Mouse (Mus musculus): ENCODE data around the gene Rftn1. TPM values are rescaled to one million over a fixed set of nuclear protein-coding genes. Genes with fewer than 3 reads are reported as not detected.

The Rftn1 gene
- polyA plus RNA-seq, 1 experiment from 2014 or later, result 9.7 TPM

DNA sequence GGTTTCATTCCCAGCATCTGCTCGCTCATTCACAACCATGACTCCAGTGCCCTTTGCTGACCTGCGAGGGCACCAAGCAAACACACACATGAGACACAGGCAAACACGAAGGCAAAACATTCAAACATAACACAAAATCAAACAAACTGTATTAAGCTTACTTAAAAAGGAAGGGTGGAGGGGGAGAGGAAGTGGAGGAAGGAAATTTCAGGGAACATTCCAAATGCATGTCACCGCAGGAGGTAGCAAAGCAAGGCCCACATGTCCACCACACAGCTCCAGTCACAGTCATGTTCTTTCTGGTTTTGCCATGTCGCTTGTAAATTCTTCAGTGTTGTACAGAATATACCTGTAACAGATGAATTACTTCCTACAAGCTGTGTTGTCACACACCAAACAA lies 207.0 kb downstream of the Rftn1 start:
- H3K9ac ChIP-seq (ENCODE audit: low read length), result no peak overlapping the region
- no peaks in the 10 kb centered on the region for H3K4me1 ChIP-seq (replicated peaks; ENCODE audit: control insufficient read depth, insufficient read depth, low read length)
- H3K27ac ChIP-seq (ENCODE audit: low read depth), result no peak overlapping the region
- H3K4me2 ChIP-seq (ENCODE audit: low read length), result no peak overlapping the region
- DNase-seq (ENCODE audit: low spot score) (no peak), ATAC-seq (replicated peaks; ENCODE audit: low FRiP score, low TSS enrichment, low read depth) (no peak)
- no peak overlapping the region for H3K4me3 ChIP-seq (ENCODE audit: low read depth, low read length)
- H3K27me3 ChIP-seq (replicated peaks; ENCODE audit: control insufficient read depth, insufficient read depth, low read length), result no peaks in the 10 kb centered on the region
- H3K36me3 ChIP-seq (ENCODE audit: control insufficient read depth, insufficient read depth, low read length), result no peaks in the 10 kb centered on the region
- 76% methylated on average over 5 of the region's 5 CpGs for WGBS
- peaks cover 4% of the 10 kb centered on the region; the same call in 1 of the 2 replicates for H3K9me3 ChIP-seq (ENCODE audit: control insufficient read depth, low read length)

DNA sequence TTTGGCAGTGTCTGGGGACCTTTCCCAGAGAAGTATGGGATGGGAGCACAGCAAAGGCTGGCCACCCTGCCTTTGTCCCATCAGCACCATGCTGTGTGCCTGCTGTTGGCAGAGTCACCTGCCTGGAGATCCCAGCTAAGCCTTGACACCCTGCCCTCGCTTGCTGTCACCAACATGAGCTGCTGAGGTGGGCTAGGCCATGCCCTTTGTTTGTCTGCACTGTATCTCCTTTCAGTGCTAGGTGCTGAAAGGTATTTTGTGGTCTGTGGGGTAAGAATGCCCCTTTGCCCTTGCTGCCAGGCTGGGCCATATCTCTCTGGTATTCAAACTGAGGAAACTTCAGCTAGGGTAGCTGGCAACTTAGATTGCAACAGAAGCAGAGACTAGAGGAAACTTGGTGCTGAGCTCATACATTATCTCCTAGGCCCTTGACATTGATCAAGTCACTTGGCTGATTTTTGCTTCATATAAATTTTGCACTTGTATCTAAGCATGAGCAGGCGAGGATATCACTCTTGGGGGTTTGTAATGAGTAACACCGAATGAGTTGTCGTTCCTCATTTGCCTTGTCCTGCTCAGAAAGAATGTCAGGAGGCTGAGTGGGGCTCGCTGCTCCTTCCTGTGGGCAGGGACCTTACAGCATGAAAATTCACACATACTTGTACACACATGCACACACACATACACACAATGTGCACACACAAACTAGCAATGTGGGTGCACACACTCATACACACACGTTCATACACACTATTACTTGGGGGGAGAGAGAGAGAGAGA lies 207.7 kb downstream of the Rftn1 start:
- 83% methylated on average over 6 of the region's 6 CpGs for WGBS
- Histone ChIP-seq H3K4me2 (ENCODE audit: low read length) (no peak overlapping the region), H3K9ac (ENCODE audit: low read length) (no peak overlapping the region), H3K27me3 (replicated peaks; ENCODE audit: control insufficient read depth, insufficient read depth, low read length) (no peaks in the 10 kb centered on the region), H3K9me3 (ENCODE audit: control insufficient read depth, low read length) (peaks cover 4% of the 10 kb centered on the region; the same call in 1 of the 2 replicates), H3K27ac (ENCODE audit: low read depth) (no peak overlapping the region), H3K4me3 (ENCODE audit: low read depth, low read length) (no peak overlapping the region), H3K36me3 (ENCODE audit: control insufficient read depth, insufficient read depth, low read length) (no peaks in the 10 kb centered on the region), H3K4me1 (replicated peaks; ENCODE audit: control insufficient read depth, insufficient read depth, low read length) (no peaks in the 10 kb centered on the region)
- no peak for DNase-seq (ENCODE audit: low spot score)
- no peak for ATAC-seq (replicated peaks; ENCODE audit: low FRiP score, low TSS enrichment, low read depth)

DNA sequence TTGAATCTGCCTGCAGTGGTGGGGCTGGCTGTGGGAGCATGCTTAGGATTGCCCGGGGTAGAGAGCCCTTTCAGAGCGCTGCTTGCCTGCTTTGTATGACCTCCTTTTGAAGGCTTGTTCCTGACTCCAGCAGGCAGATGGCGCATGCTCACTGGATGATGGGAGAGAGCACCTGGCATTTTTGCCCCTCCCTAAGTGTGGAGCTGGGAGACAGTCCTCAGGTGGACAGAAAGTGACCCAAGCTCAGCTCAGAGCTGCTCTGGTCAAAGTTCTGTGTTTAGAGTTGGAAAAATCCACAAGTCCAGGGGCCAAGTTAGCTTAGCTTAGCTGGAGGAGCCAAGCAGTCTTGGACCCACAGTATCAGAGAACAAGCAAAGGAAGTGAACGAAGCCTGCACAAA lies 208.9 kb downstream of the Rftn1 start:
- no peak overlapping the region for H3K4me3 ChIP-seq (ENCODE audit: low read depth, low read length)
- no peaks in the 10 kb centered on the region for H3K27me3 ChIP-seq (replicated peaks; ENCODE audit: control insufficient read depth, insufficient read depth, low read length)
- WGBS, result 90% methylated on average over 4 of the region's 4 CpGs
- DNase-seq (ENCODE audit: low spot score) (no peak), ATAC-seq (replicated peaks; ENCODE audit: low FRiP score, low TSS enrichment, low read depth) (no peak)
- H3K9ac ChIP-seq (ENCODE audit: low read length), result no peak overlapping the region
- H3K36me3 ChIP-seq (ENCODE audit: control insufficient read depth, insufficient read depth, low read length), result no peaks in the 10 kb centered on the region
- H3K4me2 ChIP-seq (ENCODE audit: low read length), result no peak overlapping the region
- peaks cover 4% of the 10 kb centered on the region; the same call in 1 of the 2 replicates for H3K9me3 ChIP-seq (ENCODE audit: control insufficient read depth, low read length)
- H3K27ac ChIP-seq (ENCODE audit: low read depth), result no peak overlapping the region
- H3K4me1 ChIP-seq (replicated peaks; ENCODE audit: control insufficient read depth, insufficient read depth, low read length), result no peaks in the 10 kb centered on the region

DNA sequence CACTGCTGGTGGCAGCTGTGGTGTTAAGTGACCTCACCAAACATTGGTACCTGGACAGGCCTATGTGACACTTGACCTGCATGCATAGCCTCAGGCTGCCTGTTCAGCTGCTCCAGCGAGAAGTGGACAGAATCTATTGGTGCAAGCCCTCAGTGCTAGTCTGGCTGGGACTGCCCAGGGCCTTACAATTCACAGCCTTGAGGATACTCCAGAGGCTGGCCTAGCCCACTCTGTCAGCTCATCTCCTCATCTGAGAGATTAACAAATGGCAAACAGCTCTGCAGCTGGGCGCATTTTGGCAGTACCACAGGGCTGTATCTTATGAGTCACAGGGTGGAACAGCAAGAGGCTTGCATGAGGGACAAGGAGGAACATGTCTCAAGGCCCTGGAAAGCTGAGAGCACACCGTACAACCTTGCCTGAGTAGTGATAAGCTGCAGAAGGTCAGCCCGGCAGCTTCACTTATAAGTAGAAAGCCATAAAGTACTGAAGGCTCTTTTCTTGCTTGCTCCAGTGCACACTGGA lies 210.7 kb downstream of the Rftn1 start:
- Histone ChIP-seq H3K27ac (ENCODE audit: low read depth) (no peak overlapping the region), H3K9me3 (ENCODE audit: control insufficient read depth, low read length) (peaks cover 4% of the 10 kb centered on the region; the same call in 1 of the 2 replicates), H3K4me2 (ENCODE audit: low read length) (no peak overlapping the region), H3K27me3 (replicated peaks; ENCODE audit: control insufficient read depth, insufficient read depth, low read length) (no peaks in the 10 kb centered on the region), H3K4me1 (replicated peaks; ENCODE audit: control insufficient read depth, insufficient read depth, low read length) (no peaks in the 10 kb centered on the region), H3K9ac (ENCODE audit: low read length) (no peak overlapping the region), H3K4me3 (ENCODE audit: low read depth, low read length) (no peak overlapping the region), H3K36me3 (ENCODE audit: control insufficient read depth, insufficient read depth, low read length) (no peaks in the 10 kb centered on the region)
- ATAC-seq (replicated peaks; ENCODE audit: low FRiP score, low TSS enrichment, low read depth) (no peak), DNase-seq (ENCODE audit: low spot score) (no peak)
- WGBS, result 96% methylated on average over 4 of the region's 4 CpGs

DNA sequence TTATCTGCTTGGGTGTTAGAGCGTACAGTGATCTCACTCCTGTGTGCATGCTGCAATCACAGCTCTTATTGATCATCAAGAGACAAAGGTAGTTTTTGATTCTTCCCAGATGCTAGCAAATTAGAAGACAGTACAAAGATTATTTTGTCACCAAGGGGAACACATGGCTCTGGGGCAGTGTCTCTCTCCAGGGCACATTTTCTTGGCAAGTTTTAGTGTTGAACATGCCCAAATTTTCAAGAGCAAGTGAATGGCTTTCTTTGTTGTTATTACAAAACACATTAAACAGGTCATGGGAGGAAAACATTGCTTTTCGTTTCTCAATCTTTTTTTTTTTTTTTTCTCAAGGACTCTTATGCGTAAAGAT lies 213.1 kb downstream of the Rftn1 start:
- Histone ChIP-seq H3K4me1 (replicated peaks; ENCODE audit: control insufficient read depth, insufficient read depth, low read length) (no peaks in the 10 kb centered on the region), H3K4me2 (ENCODE audit: low read length) (no peak overlapping the region), H3K9me3 (ENCODE audit: control insufficient read depth, low read length) (peaks cover 4% of the 10 kb centered on the region; the same call in 1 of the 2 replicates), H3K9ac (ENCODE audit: low read length) (no peak overlapping the region), H3K4me3 (ENCODE audit: low read depth, low read length) (no peak overlapping the region), H3K36me3 (ENCODE audit: control insufficient read depth, insufficient read depth, low read length) (no peaks in the 10 kb centered on the region), H3K27ac (ENCODE audit: low read depth) (no peak overlapping the region), H3K27me3 (replicated peaks; ENCODE audit: control insufficient read depth, insufficient read depth, low read length) (no peaks in the 10 kb centered on the region)
- DNase-seq (ENCODE audit: low spot score), result no peak
- 79% methylated on average over 3 of the region's 3 CpGs for WGBS
- ATAC-seq (replicated peaks; ENCODE audit: low FRiP score, low TSS enrichment, low read depth), result no peak

DNA sequence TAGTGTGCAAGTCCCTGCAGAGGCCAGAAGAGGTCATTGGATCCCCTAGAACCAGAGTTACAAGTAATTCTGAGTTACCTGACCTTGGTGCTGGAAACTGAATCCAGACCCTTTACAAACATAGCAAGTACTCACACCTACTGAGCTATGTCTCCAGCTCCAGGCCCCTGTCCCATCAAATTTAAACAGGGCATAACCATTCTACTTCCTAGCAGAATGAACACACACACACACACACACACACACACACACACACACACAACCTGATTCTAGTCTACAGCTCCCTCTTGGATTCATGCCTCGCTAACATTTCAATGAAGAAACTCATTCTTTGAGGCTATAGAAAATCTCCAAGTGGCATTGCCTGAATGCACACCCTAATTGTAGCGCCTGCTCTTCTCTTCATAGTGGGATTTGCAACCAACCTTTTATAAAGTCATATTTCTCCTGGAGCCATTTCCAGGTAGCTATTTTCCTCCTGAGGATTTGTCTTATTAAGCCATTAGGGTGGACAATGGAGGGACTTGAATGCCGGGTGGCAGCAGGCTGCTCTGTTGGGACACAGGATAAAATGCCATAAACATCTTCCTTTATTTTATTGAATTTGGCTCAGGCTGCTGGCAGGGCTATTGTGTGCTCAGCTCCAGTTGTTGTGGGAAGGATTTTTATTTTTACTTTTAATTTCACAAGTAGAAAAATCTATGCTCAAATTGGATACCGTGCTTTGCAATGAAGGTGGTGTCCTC lies 213.6 kb downstream of the Rftn1 start:
- H3K27ac ChIP-seq (ENCODE audit: low read depth), result no peak overlapping the region
- H3K9me3 ChIP-seq (ENCODE audit: control insufficient read depth, low read length), result peaks cover 4% of the 10 kb centered on the region; the same call in 1 of the 2 replicates
- H3K36me3 ChIP-seq (ENCODE audit: control insufficient read depth, insufficient read depth, low read length), result no peaks in the 10 kb centered on the region
- DNase-seq (ENCODE audit: low spot score), result no peak
- no peak overlapping the region for H3K9ac ChIP-seq (ENCODE audit: low read length)
- ATAC-seq (replicated peaks; ENCODE audit: low FRiP score, low TSS enrichment, low read depth), result no peak
- 91% methylated on average over 4 of the region's 4 CpGs for WGBS
- no peaks in the 10 kb centered on the region for H3K27me3 ChIP-seq (replicated peaks; ENCODE audit: control insufficient read depth, insufficient read depth, low read length)
- no peak overlapping the region for H3K4me2 ChIP-seq (ENCODE audit: low read length)
- no peak overlapping the region for H3K4me3 ChIP-seq (ENCODE audit: low read depth, low read length)
- no peaks in the 10 kb centered on the region for H3K4me1 ChIP-seq (replicated peaks; ENCODE audit: control insufficient read depth, insufficient read depth, low read length)

DNA sequence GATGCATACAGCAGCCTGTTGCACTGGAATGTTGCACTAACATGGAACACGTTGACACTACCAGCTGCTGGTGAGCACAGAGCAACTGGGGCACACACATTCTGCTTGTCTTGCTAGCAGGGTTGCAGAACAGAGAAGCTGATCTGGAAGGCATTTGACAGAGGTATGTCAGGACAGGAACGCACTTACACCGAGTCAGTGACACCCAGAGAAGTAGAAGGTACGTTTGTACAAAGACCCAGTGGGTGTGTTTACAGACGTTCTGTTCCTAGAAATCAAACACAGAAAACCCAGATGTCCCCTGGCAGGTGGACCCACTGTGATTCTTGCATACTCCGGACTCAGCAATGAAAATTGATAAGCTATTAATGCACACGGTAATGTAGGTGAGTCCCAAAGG lies 215.0 kb downstream of the Rftn1 start:
- no peak for DNase-seq (ENCODE audit: low spot score)
- no peak overlapping the region for H3K4me3 ChIP-seq (ENCODE audit: low read depth, low read length)
- 67% methylated on average over 7 of the region's 7 CpGs for WGBS

DNA sequence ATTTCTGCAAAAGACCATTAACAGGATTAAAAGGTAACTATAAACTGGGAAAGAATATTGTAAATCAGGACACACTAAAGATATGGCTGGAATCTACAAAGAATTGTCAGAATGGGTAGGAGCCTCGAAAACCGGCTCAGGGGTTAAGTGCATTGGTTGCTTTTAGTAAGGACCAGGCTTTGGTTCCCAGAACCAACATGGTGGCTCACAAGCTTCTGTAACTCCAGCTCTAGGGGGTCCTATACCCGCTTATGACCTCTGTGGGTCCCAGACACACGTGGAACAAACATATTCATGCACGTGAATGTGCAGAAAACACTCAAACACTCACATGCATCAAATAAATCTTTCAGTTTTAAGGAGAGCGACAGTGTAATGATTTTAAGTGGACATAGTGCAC lies 215.5 kb downstream of the Rftn1 start:
- WGBS, result 76% methylated on average over 6 of the region's 6 CpGs
- Histone ChIP-seq H3K27ac (ENCODE audit: low read depth) (no peak overlapping the region), H3K4me2 (ENCODE audit: low read length) (no peak overlapping the region), H3K9ac (ENCODE audit: low read length) (no peak overlapping the region), H3K4me1 (replicated peaks; ENCODE audit: control insufficient read depth, insufficient read depth, low read length) (no peaks in the 10 kb centered on the region), H3K36me3 (ENCODE audit: control insufficient read depth, insufficient read depth, low read length) (no peaks in the 10 kb centered on the region), H3K9me3 (ENCODE audit: control insufficient read depth, low read length) (0 out of 2 replicates have a peak, but pooled peaks cover 1% of the 10 kb centered on the region), H3K27me3 (replicated peaks; ENCODE audit: control insufficient read depth, insufficient read depth, low read length) (no peaks in the 10 kb centered on the region), H3K4me3 (ENCODE audit: low read depth, low read length) (no peak overlapping the region)
- DNase-seq (ENCODE audit: low spot score) (no peak), ATAC-seq (replicated peaks; ENCODE audit: low FRiP score, low TSS enrichment, low read depth) (no peak)

More for the DNA sequence above, 215.0 kb downstream of the Rftn1 start:
- Histone ChIP-seq H3K4me2 (ENCODE audit: low read length) (no peak overlapping the region), H3K9me3 (ENCODE audit: control insufficient read depth, low read length) (peaks cover 3% of the 10 kb centered on the region; the same call in 1 of the 2 replicates), H3K27me3 (replicated peaks; ENCODE audit: control insufficient read depth, insufficient read depth, low read length) (no peaks in the 10 kb centered on the region), H3K4me1 (replicated peaks; ENCODE audit: control insufficient read depth, insufficient read depth, low read length) (no peaks in the 10 kb centered on the region), H3K36me3 (ENCODE audit: control insufficient read depth, insufficient read depth, low read length) (no peaks in the 10 kb centered on the region), H3K9ac (ENCODE audit: low read length) (no peak overlapping the region), H3K27ac (ENCODE audit: low read depth) (no peak overlapping the region)
- no peak for ATAC-seq (replicated peaks; ENCODE audit: low FRiP score, low TSS enrichment, low read depth)

Measured in intestine, embryonic 14.5 days (tissue).